Mouse (Mus musculus): ENCODE measurements around the gene Eprs. TPM values are rescaled to one million over a fixed set of nuclear protein-coding genes. Genes with fewer than 3 reads are reported as not detected.
"Not testable (repeated sequence)": the region's sequence is repeated elsewhere in the genome, so short reads cannot be mapped to it uniquely, and the experiment has no call there.

Gene Eprs
- 6.1 and 10.7 TPM in 2 replicates for polyA plus RNA-seq (2012; rRNA removed)

- WGBS, result under 1% methylated on average over 92 of the region's 92 CpGs
Measured at GRCm38 (mm10) chr1:185362677-185363520, at the start of gene Eprs. TSS of gene Eprs (plus strand) at chr1:185363044.

GRCm38 (mm10) chr1:185314546-185314945, 48.3 kb upstream of the Eprs start:
- TF ChIP-seq POLR2A (IDR thresholded peaks at IDR 0.05; ENCODE audit: borderline replicate concordance, extremely low read depth, low read depth, low read length) (no peak), CTCF (IDR thresholded peaks at IDR 0.05; ENCODE audit: insufficient read depth, low read length) (no peak)
- Histone ChIP-seq H3K4me1 (ENCODE audit: control insufficient read depth, insufficient read depth, low read length) (no peaks in the 10 kb centered on the region), H3K4me3 (replicated peaks; ENCODE audit: extremely low read depth, low read depth, low read length) (no peak overlapping the region)
- DNase-seq, result no peak
- 90% methylated on average over 4 of the region's 4 CpGs for WGBS

More at GRCm38 (mm10) chr1:185362677-185363520, at the start of gene Eprs:
- Histone ChIP-seq H3K4me1 (ENCODE audit: control insufficient read depth, insufficient read depth, low read length) (peaks cover 4% of the 10 kb centered on the region; the same call in 1 of the 2 replicates), H3K4me3 (replicated peaks; ENCODE audit: extremely low read depth, low read depth, low read length) (peak within 1 kb of the TSS; percentile 70)
- peak; percentile 98 for DNase-seq
- TF ChIP-seq POLR2A (IDR thresholded peaks at IDR 0.05; ENCODE audit: borderline replicate concordance, extremely low read depth, low read depth, low read length), result peak; percentile 84
- TF ChIP-seq CTCF (IDR thresholded peaks at IDR 0.05; ENCODE audit: insufficient read depth, low read length), result no peak

- no peak overlapping the region for H3K4me3 ChIP-seq (replicated peaks; ENCODE audit: extremely low read depth, low read depth, low read length)
- no peak for TF ChIP-seq CTCF (IDR thresholded peaks at IDR 0.05; ENCODE audit: insufficient read depth, low read length)
- TF ChIP-seq POLR2A (IDR thresholded peaks at IDR 0.05; ENCODE audit: borderline replicate concordance, extremely low read depth, low read depth, low read length), result no peak
- DNase-seq, result no peak
- WGBS, result 81% methylated on average over 16 of the region's 16 CpGs
- no peaks in the 10 kb centered on the region for H3K4me1 ChIP-seq (ENCODE audit: control insufficient read depth, insufficient read depth, low read length)
Measured at GRCm38 (mm10) chr1:185315846-185316568, 46.8 kb upstream of the Eprs start.

GRCm38 (mm10) chr1:185327754-185328345, 35.0 kb upstream of the Eprs start:
- not testable (repeated sequence) for H3K4me3 ChIP-seq (replicated peaks; ENCODE audit: extremely low read depth, low read depth, low read length); DNase-seq; H3K4me1 ChIP-seq (ENCODE audit: control insufficient read depth, insufficient read depth, low read length)
- WGBS, result 39% methylated on average over 3 of the region's 3 CpGs

- DNase-seq, result peak; percentile 96
- TF ChIP-seq CTCF (IDR thresholded peaks at IDR 0.05; ENCODE audit: insufficient read depth, low read length) (no peak), POLR2A (IDR thresholded peaks at IDR 0.05; ENCODE audit: borderline replicate concordance, extremely low read depth, low read depth, low read length) (peak; percentile 77; the same call in 1 of the 2 replicates)
- WGBS, result under 1% methylated on average over 76 of the region's 76 CpGs
- peaks cover 7% of the 10 kb centered on the region for H3K4me1 ChIP-seq (ENCODE audit: control insufficient read depth, insufficient read depth, low read length)
- H3K4me3 ChIP-seq (replicated peaks; ENCODE audit: extremely low read depth, low read depth, low read length), result peak within 1 kb of the TSS; percentile 71
Measured at GRCm38 (mm10) chr1:185328721-185329610, 33.9 kb upstream of the Eprs start, which contains the start of gene Iars2. TSS of gene Iars2 (minus strand) at chr1:185329396.

- TF ChIP-seq POLR2A (IDR thresholded peaks at IDR 0.05; ENCODE audit: borderline replicate concordance, extremely low read depth, low read depth, low read length) (no peak), CTCF (IDR thresholded peaks at IDR 0.05; ENCODE audit: insufficient read depth, low read length) (no peak)
Measured at GRCm38 (mm10) chr1:185329851-185330250, 33.0 kb upstream of the Eprs start.

GRCm38 (mm10) chr1:185331364-185331763, 31.5 kb upstream of the Eprs start:
- H3K4me3 ChIP-seq (replicated peaks; ENCODE audit: extremely low read depth, low read depth, low read length), result no peak overlapping the region
- peaks cover 7% of the 10 kb centered on the region for H3K4me1 ChIP-seq (ENCODE audit: control insufficient read depth, insufficient read depth, low read length)
- WGBS, result 26% methylated on average over 5 of the region's 5 CpGs
- no peak for DNase-seq
- no peak for TF ChIP-seq CTCF (IDR thresholded peaks at IDR 0.05; ENCODE audit: insufficient read depth, low read length)
- no peak for TF ChIP-seq POLR2A (IDR thresholded peaks at IDR 0.05; ENCODE audit: borderline replicate concordance, extremely low read depth, low read depth, low read length)

More at GRCm38 (mm10) chr1:185329851-185330250, 33.0 kb upstream of the Eprs start:
- no peak overlapping the region for H3K4me3 ChIP-seq (replicated peaks; ENCODE audit: extremely low read depth, low read depth, low read length)
- H3K4me1 ChIP-seq (ENCODE audit: control insufficient read depth, insufficient read depth, low read length), result peaks cover 7% of the 10 kb centered on the region
- no peak for DNase-seq
- WGBS, result 92% methylated on average over 8 of the region's 8 CpGs

- Histone ChIP-seq H3K4me3 (replicated peaks; ENCODE audit: extremely low read depth, low read depth, low read length) (peak within 1 kb of the TSS; percentile 79), H3K4me1 (ENCODE audit: control insufficient read depth, insufficient read depth, low read length) (peaks cover 7% of the 10 kb centered on the region)
- TF ChIP-seq CTCF (IDR thresholded peaks at IDR 0.05; ENCODE audit: insufficient read depth, low read length), result no peak
- TF ChIP-seq POLR2A (IDR thresholded peaks at IDR 0.05; ENCODE audit: borderline replicate concordance, extremely low read depth, low read depth, low read length), result peak; percentile 81; the same call in 1 of the 2 replicates
- DNase-seq, result peak; percentile 81
- WGBS, result under 1% methylated on average over 32 of the region's 32 CpGs
Measured at GRCm38 (mm10) chr1:185331983-185332430, 30.8 kb upstream of the Eprs start, which contains the start of gene Bpnt1. TSS of gene Bpnt1 (plus strand) at chr1:185332149.

Measured in lung, adult 2 months (tissue).